Mouse (Mus musculus): ENCODE measurements around the gene Nlgn2. TPM values are rescaled to one million over a fixed set of nuclear protein-coding genes. Genes with fewer than 3 reads are reported as not detected.

Nlgn2 gene
- polyA plus RNA-seq, 1 experiment, result 19.6 TPM

DNA sequence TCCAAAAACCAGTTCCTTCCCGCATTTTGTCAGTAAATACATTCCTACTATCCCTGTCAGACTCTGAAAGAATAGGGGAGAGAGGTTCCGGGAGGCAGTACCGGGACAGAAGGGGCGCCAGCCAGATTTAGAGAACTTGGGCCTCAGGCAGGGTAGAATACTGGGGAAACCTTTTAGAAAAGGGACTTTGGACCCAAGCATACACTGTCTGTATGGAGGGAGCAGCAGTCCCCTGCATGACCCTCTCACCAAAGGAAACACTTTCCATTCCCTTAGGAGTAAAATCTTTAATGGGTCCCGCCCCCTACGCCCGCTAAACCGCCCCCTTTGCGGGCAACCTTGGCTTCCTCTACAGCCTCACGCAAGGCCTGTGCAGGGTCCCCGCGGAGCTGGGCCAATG, 34.3 kb downstream of the Nlgn2 start:
- Histone ChIP-seq H3K27me3 (ENCODE audit: control insufficient read depth, insufficient read depth, low read length, poor library complexity, severe bottlenecking) (peaks cover 12% of the 10 kb centered on the region), H3K9me3 (replicated peaks; ENCODE audit: control insufficient read depth, insufficient read depth, low read length, poor library complexity, severe bottlenecking) (no peaks in the 10 kb centered on the region), H3K36me3 (ENCODE audit: control insufficient read depth, insufficient read depth, low read length, poor library complexity, severe bottlenecking) (no peaks in the 10 kb centered on the region), H3K4me1 (ENCODE audit: control insufficient read depth, insufficient read depth, low read length) (no peaks in the 10 kb centered on the region), H3K4me3 (ENCODE audit: low read depth, low read length) (peak overlapping the region; percentile 76), H3K27ac (ENCODE audit: insufficient read depth, low read length) (no peak overlapping the region), H3K9ac (ENCODE audit: low read depth, poor library complexity, severe bottlenecking) (peak overlapping the region; percentile 90)
- TF ChIP-seq POLR2A (IDR thresholded peaks at IDR 0.05; ENCODE audit: insufficient read depth, low read length) (no peak), CTCF (IDR thresholded peaks at IDR 0.05; ENCODE audit: low read depth, low read length) (no peak), EP300 (IDR thresholded peaks at IDR 0.05; ENCODE audit: insufficient read depth, low read depth, low read length) (no peak)

DNA sequence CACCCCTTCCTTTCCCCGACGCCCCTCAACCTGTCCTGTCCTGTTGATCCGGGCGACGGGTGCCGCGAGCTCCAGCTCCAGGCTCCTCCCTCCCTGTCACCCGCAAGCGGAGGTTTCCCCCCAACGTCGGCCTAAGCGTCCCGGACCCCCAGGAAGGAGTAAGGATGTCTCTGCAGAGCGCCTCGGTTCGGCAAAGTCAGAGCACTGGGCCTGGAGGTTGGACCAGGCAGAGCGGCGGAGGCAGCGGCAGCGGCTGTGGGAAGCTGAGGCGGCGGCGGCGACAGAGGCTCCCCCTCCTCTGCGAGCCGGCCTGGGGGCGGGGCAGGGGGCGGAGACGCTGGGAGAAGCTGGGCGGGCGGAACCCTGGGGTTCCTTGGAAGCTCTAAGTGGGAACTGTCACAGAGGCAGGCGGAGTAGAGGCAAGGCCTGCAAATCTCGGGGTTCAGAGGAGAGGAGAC, 34.9 kb downstream of the Nlgn2 start:
- no peaks in the 10 kb centered on the region for H3K4me1 ChIP-seq (ENCODE audit: control insufficient read depth, insufficient read depth, low read length)
- H3K9ac ChIP-seq (ENCODE audit: low read depth, poor library complexity, severe bottlenecking), result peak overlapping the region; percentile 75
- no peak for TF ChIP-seq POLR2A (IDR thresholded peaks at IDR 0.05; ENCODE audit: insufficient read depth, low read length)
- TF ChIP-seq CTCF (IDR thresholded peaks at IDR 0.05; ENCODE audit: low read depth, low read length), result no peak
- TF ChIP-seq EP300 (IDR thresholded peaks at IDR 0.05; ENCODE audit: insufficient read depth, low read depth, low read length), result no peak
- peak overlapping the region; percentile 91 for H3K4me3 ChIP-seq (ENCODE audit: low read depth, low read length)
- no peaks in the 10 kb centered on the region for H3K36me3 ChIP-seq (ENCODE audit: control insufficient read depth, insufficient read depth, low read length, poor library complexity, severe bottlenecking)
- H3K27ac ChIP-seq (ENCODE audit: insufficient read depth, low read length), result no peak overlapping the region
- no peaks in the 10 kb centered on the region for H3K9me3 ChIP-seq (replicated peaks; ENCODE audit: control insufficient read depth, insufficient read depth, low read length, poor library complexity, severe bottlenecking)
- peaks cover 12% of the 10 kb centered on the region for H3K27me3 ChIP-seq (ENCODE audit: control insufficient read depth, insufficient read depth, low read length, poor library complexity, severe bottlenecking)

DNA sequence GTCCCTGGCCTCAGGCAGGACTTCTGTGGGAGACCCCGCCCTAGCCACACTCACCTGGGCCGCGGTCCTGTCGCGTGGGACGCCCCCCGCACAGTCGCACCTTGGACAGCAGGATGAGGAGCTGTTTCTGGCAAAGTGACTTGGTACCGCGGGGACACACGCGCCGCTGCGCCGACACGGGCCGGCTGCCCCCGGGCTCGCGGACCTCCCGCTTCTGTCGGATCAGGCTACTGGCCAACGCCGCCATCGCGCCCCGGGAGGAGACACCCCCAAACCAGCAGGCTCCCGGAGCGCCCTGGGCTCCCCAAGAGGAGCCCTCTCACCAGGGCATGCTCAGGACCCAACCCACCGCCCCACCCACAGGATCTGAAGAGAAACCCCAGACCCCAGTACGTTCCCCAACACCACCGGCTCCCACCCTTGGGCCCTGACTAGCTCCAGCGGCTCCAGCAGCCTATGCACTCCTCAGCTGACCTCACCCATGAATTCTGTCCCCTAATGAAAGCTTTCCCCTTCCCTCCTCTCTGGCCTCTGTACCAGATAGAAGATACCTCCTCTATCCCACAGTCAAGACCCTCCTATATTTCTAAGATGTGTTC, 36.1 kb downstream of the Nlgn2 start, which contains the start of gene Fgf11:
Gene Fgf11 (minus strand): TSS at position 479 of the 599 bp plus-strand sequence.
- Histone ChIP-seq H3K4me1 (ENCODE audit: control insufficient read depth, insufficient read depth, low read length) (no peaks in the 10 kb centered on the region), H3K9me3 (replicated peaks; ENCODE audit: control insufficient read depth, insufficient read depth, low read length, poor library complexity, severe bottlenecking) (no peaks in the 10 kb centered on the region), H3K27me3 (ENCODE audit: control insufficient read depth, insufficient read depth, low read length, poor library complexity, severe bottlenecking) (peaks cover 12% of the 10 kb centered on the region), H3K4me3 (ENCODE audit: low read depth, low read length) (peak within 1 kb of the TSS; percentile 91), H3K9ac (ENCODE audit: low read depth, poor library complexity, severe bottlenecking) (peak within 1 kb of the TSS; percentile 75), H3K36me3 (ENCODE audit: control insufficient read depth, insufficient read depth, low read length, poor library complexity, severe bottlenecking) (no peaks in the 10 kb centered on the region), H3K27ac (ENCODE audit: insufficient read depth, low read length) (no peak within 1 kb of the TSS)
- TF ChIP-seq EP300 (IDR thresholded peaks at IDR 0.05; ENCODE audit: insufficient read depth, low read depth, low read length) (no peak), POLR2A (IDR thresholded peaks at IDR 0.05; ENCODE audit: insufficient read depth, low read length) (no peak), CTCF (IDR thresholded peaks at IDR 0.05; ENCODE audit: low read depth, low read length) (no peak)

DNA sequence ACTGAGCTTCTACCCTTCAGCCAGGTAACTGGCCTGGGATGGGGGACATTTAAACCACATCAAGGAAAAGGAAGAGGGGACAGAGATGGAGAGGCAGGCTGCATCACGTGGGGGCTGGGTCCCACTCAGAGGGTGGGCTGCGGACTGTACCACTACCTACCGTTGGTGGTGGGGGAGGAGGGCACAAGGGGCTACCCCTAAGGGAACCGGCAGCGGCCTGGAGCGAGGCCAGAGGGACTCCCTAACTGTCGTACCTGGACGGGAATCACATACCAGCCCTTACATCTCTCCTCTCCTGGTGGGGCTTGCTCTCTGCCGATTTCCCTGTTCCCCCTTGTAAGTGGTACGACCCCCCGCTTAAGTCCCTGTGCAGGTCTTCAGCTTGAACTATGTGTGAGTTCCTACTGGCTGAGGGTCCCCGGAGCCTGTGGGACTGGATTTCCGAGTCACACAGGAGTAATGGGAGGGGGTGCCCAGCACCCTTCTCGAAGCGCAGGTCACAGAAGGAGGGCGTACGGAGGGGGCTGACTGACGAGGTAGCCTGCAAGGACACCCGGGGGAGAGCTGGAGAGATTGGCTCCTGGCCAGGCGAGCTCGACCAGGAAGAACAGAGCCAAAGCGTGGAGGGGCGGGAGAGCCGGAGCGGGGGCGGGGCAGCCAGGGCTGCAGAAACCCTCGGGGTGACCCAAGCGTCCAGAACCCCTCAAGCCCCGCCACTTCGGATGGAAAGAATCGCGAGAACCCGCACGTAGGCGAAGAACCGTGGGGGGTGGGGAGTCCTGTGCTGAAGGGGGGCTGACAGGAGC, 37.0 kb downstream of the Nlgn2 start:
- Histone ChIP-seq H3K27me3 (ENCODE audit: control insufficient read depth, insufficient read depth, low read length, poor library complexity, severe bottlenecking) (peaks cover 12% of the 10 kb centered on the region), H3K27ac (ENCODE audit: insufficient read depth, low read length) (no peak overlapping the region), H3K36me3 (ENCODE audit: control insufficient read depth, insufficient read depth, low read length, poor library complexity, severe bottlenecking) (no peaks in the 10 kb centered on the region), H3K4me3 (ENCODE audit: low read depth, low read length) (peak overlapping the region; percentile 76), H3K9me3 (replicated peaks; ENCODE audit: control insufficient read depth, insufficient read depth, low read length, poor library complexity, severe bottlenecking) (no peaks in the 10 kb centered on the region), H3K9ac (ENCODE audit: low read depth, poor library complexity, severe bottlenecking) (peak overlapping the region; percentile 28), H3K4me1 (ENCODE audit: control insufficient read depth, insufficient read depth, low read length) (no peaks in the 10 kb centered on the region)
- TF ChIP-seq CTCF (IDR thresholded peaks at IDR 0.05; ENCODE audit: low read depth, low read length) (no peak), EP300 (IDR thresholded peaks at IDR 0.05; ENCODE audit: insufficient read depth, low read depth, low read length) (no peak)

DNA sequence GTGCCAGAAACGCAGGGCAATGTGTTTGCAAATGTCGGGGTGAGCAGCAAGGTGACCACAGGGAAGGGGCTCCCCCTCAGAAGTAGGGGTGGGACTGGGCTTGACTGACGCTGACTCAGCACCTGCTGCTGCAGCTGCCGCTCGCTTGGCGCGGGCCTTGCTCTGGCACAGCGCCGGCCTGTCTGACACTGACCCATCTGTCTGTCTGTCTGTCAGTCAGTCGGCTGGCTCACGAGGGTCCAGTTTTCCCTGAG, 37.5 kb downstream of the Nlgn2 start:
- Histone ChIP-seq H3K27me3 (ENCODE audit: control insufficient read depth, insufficient read depth, low read length, poor library complexity, severe bottlenecking) (peaks cover 12% of the 10 kb centered on the region), H3K9ac (ENCODE audit: low read depth, poor library complexity, severe bottlenecking) (peak overlapping the region; percentile 28), H3K4me3 (ENCODE audit: low read depth, low read length) (peak overlapping the region; percentile 76), H3K9me3 (replicated peaks; ENCODE audit: control insufficient read depth, insufficient read depth, low read length, poor library complexity, severe bottlenecking) (no peaks in the 10 kb centered on the region), H3K4me1 (ENCODE audit: control insufficient read depth, insufficient read depth, low read length) (no peaks in the 10 kb centered on the region), H3K27ac (ENCODE audit: insufficient read depth, low read length) (no peak overlapping the region), H3K36me3 (ENCODE audit: control insufficient read depth, insufficient read depth, low read length, poor library complexity, severe bottlenecking) (no peaks in the 10 kb centered on the region)
- TF ChIP-seq EP300 (IDR thresholded peaks at IDR 0.05; ENCODE audit: insufficient read depth, low read depth, low read length) (no peak), CTCF (IDR thresholded peaks at IDR 0.05; ENCODE audit: low read depth, low read length) (no peak), POLR2A (IDR thresholded peaks at IDR 0.05; ENCODE audit: insufficient read depth, low read length) (no peak)

All from ES-Bruce4 (cell line).